Mouse (Mus musculus) liver, embryonic 15.5 days (tissue): Measurements from ENCODE around the gene Ncstn. TPM values are rescaled to one million over a fixed set of nuclear protein-coding genes. Genes with fewer than 3 reads are reported as not detected.
A peak's percentile ranks its signal among the peaks of the same experiment; 100 is the strongest.

Experiments
- ATAC-seq: fragments of 200-750 bp; cut with Nextera tagmentation; 2 replicates; pipeline ENCODE4 v1.8.0; 2017; ENCODE audit warnings: moderate number of reproducible peaks, mild to moderate bottlenecking, moderate library complexity; ENCODE audit not compliant: insufficient read depth
- H3K27ac ChIP-seq: fragments of 300-500 bp; sonication (generic); replicated peaks from 2 replicates; pipeline ENCODE4 v1.5.1; 2015; ENCODE audit warnings: mild to moderate bottlenecking, inconsistent platforms
- H3K27me3 ChIP-seq: fragments of 300-500 bp; sonication (generic); 2 replicates; pipeline ENCODE4 v1.6.1; 2015; ENCODE audit warnings: mild to moderate bottlenecking, inconsistent platforms
- H3K36me3 ChIP-seq: fragments of 300-500 bp; sonication (generic); replicated peaks from 2 replicates; pipeline ENCODE4 v1.6.1; 2015; ENCODE audit warnings: moderate library complexity, mild to moderate bottlenecking, inconsistent platforms
- H3K4me1 ChIP-seq: fragments of 300-500 bp; sonication (generic); replicated peaks from 2 replicates; pipeline ENCODE4 v1.6.1; 2015; ENCODE audit warnings: inconsistent platforms
- H3K4me2 ChIP-seq: fragments of 300-500 bp; sonication (generic); 2 replicates; pipeline ENCODE4 v1.6.1; 2015; ENCODE audit warnings: moderate library complexity, mild to moderate bottlenecking, inconsistent platforms
- H3K4me3 ChIP-seq: fragments of 300-500 bp; sonication (generic); replicated peaks from 2 replicates; pipeline ENCODE4 v1.5.1; 2015; ENCODE audit warnings: mild to moderate bottlenecking, inconsistent platforms
- H3K9ac ChIP-seq: fragments of 300-500 bp; sonication (generic); 2 replicates; pipeline ENCODE4 v1.6.1; 2015; ENCODE audit warnings: moderate library complexity, mild to moderate bottlenecking, inconsistent platforms
- H3K9me3 ChIP-seq: fragments of 300-500 bp; sonication (generic); replicated peaks from 2 replicates; pipeline ENCODE4 v1.6.1; 2016; ENCODE audit warnings: inconsistent platforms
- WGBS: fragments of 180-500 bp; shearing (Covaris S2); methylation state at CpG from one replicate; pipeline ENCODE4 v1.1.7; 2015; ENCODE audit warnings: mixed read lengths; ENCODE audit not compliant: insufficient replicate concordance; 5-methylcytosine and 5-hydroxymethylcytosine counted together
- polyA plus RNA-seq: library from polyadenylated mRNA; unstranded; fragments of >200 nt; fragmentation: Nextera tagmentation; extraction: Ambion mirVana; gene quantifications from 2 replicates; pipeline ENCODE4 v1.2.1, GENCODE M21; 2015

Ncstn gene
- 37.6 and 43.5 TPM in 2 replicates for polyA plus RNA-seq

DNA sequence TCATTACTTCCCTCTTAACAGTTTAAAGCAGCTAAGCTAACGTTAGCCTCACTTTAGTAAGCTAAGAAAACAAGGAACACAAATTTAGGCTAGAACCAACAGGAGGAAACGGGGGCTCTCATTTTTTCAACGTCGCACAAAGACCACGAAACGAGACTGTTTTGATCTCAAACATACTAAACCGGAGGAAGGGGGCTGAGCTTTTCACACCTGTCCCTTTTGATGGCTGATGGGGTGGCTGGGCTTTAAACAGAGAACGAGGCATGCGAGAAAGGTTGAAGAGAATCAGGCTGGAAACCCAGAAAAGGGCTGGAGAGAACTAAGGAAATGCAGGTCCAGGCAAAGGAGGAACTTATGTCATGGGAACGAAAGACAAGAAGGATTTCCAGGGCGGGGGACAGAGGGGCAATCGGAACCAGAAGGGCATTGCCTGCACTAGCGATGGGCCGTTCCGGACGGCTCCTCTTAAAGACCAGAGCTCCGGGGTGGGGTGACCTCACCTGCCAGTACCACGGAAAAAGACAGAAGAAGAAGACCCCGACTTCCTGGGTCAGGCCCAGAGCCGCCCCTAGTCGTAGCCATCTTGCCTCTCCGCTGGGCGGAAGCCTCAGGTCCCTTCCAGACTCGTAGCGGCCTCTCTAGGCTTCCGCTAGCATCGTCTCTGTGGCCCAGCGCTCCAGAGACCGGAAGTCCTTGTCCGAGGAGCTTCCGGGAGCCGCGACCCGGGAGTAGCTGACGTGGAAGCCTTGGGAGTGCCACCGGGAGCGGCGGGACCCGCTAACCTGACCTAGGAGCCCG lies at the start of gene Ncstn, which contains the start of gene Copa:
Ncstn (minus strand) TSS at position 695 of the 798 bp plus-strand sequence.
Copa (plus strand) TSS at position 429 of the 798 bp plus-strand sequence.
- H3K4me3 ChIP-seq: peak within 1 kb of the TSS; percentile 79
- H3K36me3 ChIP-seq: peaks cover 27% of the 10 kb centered on the region
- under 1% methylated on average over 40 of the region's 40 CpGs for WGBS
- peak within 1 kb of the TSS; percentile 73 for H3K4me2 ChIP-seq
- no peaks in the 10 kb centered on the region for H3K9me3 ChIP-seq
- H3K9ac ChIP-seq: peak within 1 kb of the TSS; percentile 84
- peak; percentile 98 for ATAC-seq
- H3K4me1 ChIP-seq: peaks cover 33% of the 10 kb centered on the region
- peak within 1 kb of the TSS; percentile 81 for H3K27ac ChIP-seq
- H3K27me3 ChIP-seq: no peaks in the 10 kb centered on the region

DNA sequence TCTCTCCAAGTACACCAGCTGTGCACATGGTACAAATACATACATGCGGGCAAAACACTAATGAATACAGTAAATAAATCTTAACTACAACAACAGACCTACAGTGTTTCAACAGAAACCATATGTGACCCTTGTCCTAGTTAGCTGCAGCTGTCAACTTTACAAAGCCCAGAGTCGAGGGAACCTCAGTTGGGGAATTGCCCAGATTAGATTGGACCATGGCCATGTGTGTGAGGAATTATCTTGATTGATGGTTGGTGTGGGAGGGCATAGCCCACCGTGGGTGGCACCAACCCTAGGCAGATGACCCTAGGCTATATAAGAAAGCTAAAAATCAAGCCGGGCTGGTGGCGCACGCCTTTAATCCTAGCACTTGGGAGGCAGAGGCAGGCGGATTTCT lies 49.7 kb upstream of the Ncstn start:
- Histone ChIP-seq H3K4me3 (no peak overlapping the region), H3K36me3 (peaks cover 66% of the 10 kb centered on the region), H3K4me2 (no peak overlapping the region), H3K27me3 (no peaks in the 10 kb centered on the region), H3K4me1 (peaks cover 7% of the 10 kb centered on the region), H3K9me3 (no peaks in the 10 kb centered on the region), H3K9ac (no peak overlapping the region), H3K27ac (no peak overlapping the region)
- 80% methylated on average over 7 of the region's 7 CpGs for WGBS
- no peak for ATAC-seq

DNA sequence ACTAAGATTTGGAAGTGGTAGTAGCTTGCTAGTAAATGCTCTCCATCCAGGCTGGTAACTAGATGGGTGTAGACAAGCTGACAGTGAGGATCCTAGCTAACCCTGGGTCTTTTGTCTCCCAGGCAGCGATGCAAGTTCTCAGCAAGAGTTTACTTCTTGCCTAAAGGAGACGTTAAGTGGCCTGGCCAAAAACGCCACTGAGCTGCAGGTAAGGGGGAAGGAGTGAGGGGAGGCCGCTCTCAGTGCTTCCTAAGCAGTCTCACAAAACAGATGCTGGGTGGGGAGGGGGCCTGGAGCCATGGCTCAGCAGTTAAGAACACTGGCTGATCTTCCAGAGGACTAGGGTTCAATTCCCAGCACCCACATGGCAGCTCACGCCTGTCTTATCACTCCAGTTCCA lies 47.2 kb upstream of the Ncstn start:
- peaks cover 17% of the 10 kb centered on the region for H3K4me1 ChIP-seq
- H3K27me3 ChIP-seq: no peaks in the 10 kb centered on the region
- H3K9ac ChIP-seq: no peak overlapping the region
- no peaks in the 10 kb centered on the region for H3K9me3 ChIP-seq
- no peak overlapping the region for H3K4me2 ChIP-seq
- peaks cover 61% of the 10 kb centered on the region for H3K36me3 ChIP-seq
- no peak overlapping the region for H3K27ac ChIP-seq
- H3K4me3 ChIP-seq: no peak overlapping the region
- 87% methylated on average over 5 of the region's 5 CpGs for WGBS
- ATAC-seq: no peak

DNA sequence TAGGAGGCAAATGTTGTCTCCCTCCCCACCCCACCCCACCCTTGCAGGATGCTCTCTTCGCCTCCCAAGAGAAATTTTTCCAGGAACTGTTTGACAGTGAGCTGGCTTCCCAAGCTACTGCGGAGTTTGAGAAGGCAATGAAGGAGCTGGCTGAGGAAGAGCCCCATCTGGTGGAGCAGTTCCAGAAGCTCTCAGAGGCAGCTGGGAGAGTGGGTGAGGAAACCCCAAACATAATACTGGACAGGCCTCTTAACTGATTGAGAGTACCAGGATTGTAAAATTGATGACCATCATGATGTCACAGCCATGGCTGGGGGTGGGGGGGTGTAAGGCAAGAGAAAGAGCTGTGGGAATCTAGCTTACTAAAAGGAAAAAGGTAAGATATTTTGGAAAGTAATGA lies 46.5 kb upstream of the Ncstn start:
- Histone ChIP-seq H3K36me3 (peaks cover 54% of the 10 kb centered on the region), H3K27ac (no peak overlapping the region), H3K4me1 (peaks cover 17% of the 10 kb centered on the region), H3K4me2 (no peak overlapping the region), H3K9ac (no peak overlapping the region), H3K9me3 (no peaks in the 10 kb centered on the region), H3K27me3 (no peaks in the 10 kb centered on the region), H3K4me3 (no peak overlapping the region)
- ATAC-seq: no peak
- WGBS: 86% methylated on average over 2 of the region's 2 CpGs

DNA sequence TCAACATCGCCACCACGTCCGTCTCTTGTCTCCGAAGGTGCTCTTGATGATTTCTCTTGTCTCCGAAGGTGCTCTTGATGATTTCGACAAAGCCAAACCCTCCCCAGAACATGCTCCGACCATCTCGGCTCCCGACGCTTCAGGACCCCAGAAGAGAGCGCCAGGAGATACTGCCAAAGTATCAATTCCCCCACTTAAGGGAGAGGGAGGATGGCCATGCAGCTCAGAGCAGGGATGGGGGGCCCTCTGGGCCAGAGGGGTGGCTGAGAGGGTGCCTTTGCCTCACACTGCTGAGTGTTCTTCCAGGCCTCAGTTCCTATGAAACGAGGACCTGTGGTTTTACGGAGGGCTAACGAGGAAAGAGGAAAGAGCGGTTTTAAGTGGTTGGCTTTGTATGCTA lies 46.0 kb upstream of the Ncstn start:
- Histone ChIP-seq H3K4me2 (no peak overlapping the region), H3K4me3 (no peak overlapping the region), H3K27ac (no peak overlapping the region), H3K27me3 (no peaks in the 10 kb centered on the region), H3K9me3 (no peaks in the 10 kb centered on the region), H3K9ac (no peak overlapping the region), H3K36me3 (peaks cover 51% of the 10 kb centered on the region), H3K4me1 (peaks cover 17% of the 10 kb centered on the region)
- no peak for ATAC-seq
- WGBS: 88% methylated on average over 15 of the region's 15 CpGs

DNA sequence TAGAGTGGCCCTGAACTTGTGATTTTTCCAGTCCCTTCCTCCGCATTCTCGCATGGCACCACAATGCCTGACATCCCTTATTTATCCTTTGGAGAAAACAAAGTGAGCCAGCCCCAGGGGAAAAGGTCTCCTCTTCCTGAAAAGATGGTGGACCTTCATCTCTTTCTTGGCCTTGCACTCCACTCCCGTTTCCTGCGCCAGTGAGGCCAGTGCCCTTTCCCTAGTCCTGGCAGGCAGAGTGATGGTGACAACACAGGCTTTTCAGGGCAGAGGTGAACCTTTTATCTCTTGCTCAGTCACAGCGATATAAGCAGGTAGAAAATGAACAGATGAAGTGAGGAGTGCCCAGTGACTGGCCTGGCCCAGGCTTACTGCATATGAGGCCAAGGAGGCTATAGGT lies 44.9 kb upstream of the Ncstn start:
- WGBS: 45% methylated on average over 5 of the region's 5 CpGs
- peak overlapping the region; percentile 64; the same call in 1 of the 2 replicates for H3K27ac ChIP-seq
- ATAC-seq: no peak

DNA sequence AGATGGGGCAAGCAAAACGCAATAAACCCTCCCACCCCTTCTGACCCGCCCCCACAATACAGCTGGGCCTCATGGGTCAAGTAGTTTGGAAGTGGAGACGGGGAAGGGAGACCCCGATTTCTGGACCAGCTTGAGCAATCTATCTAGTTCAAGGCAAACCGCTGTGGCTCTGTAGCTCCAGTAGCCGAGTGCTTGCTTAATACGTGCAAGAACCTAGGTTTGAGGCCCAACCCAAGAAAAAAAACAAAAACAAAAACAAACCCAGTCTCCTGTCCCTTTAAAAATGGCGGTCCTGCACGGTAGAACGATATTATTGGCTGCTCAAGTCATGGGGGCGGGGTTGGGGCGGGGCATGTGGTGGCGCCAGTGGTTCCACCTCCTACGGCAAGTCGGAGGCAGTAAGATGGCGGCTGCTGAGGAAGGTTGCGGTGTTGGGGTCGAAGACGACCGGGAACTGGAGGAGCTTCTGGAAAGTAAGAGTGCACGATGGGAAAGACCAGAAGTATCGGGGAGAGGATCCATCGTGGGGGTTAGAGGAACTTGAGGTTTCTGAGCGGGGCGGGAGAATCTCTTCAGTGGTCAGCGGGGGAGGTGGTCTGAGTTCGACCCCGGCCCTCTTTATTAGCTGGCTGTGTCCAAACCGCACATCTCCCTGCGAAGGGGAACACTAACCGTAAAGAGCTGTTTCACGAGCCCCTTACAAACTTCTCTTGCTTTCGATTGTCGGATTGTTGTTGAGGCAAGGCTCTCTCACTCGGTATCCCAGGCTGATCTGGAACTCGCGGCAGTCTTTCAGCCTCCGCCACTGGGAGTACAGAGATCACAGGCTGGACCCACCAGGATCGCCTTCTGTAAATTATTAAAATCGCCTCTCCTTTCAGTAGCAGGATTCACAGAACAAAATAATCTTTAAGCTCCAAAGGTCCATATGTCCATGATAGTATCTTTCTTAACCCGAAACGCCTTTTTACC lies 44.1 kb upstream of the Ncstn start, which contains the start of gene Pex19:
Pex19 (plus strand) TSS at position 380 of the 972 bp plus-strand sequence.
- Histone ChIP-seq H3K4me3 (peak within 1 kb of the TSS; percentile 79), H3K4me2 (peak within 1 kb of the TSS; percentile 79), H3K4me1 (peaks cover 17% of the 10 kb centered on the region), H3K9me3 (no peaks in the 10 kb centered on the region), H3K9ac (peak within 1 kb of the TSS; percentile 77), H3K27ac (peak within 1 kb of the TSS; percentile 64; the same call in 1 of the 2 replicates), H3K36me3 (peaks cover 48% of the 10 kb centered on the region), H3K27me3 (no peaks in the 10 kb centered on the region)
- WGBS: under 1% methylated on average over 42 of the region's 42 CpGs
- peak; percentile 96 for ATAC-seq

More for the DNA sequence above, 44.9 kb upstream of the Ncstn start:
- Histone ChIP-seq H3K9me3 (no peaks in the 10 kb centered on the region), H3K4me2 (peak overlapping the region; percentile 79), H3K4me3 (peak overlapping the region; percentile 79), H3K27me3 (no peaks in the 10 kb centered on the region), H3K9ac (peak overlapping the region; percentile 77), H3K4me1 (peaks cover 17% of the 10 kb centered on the region), H3K36me3 (peaks cover 49% of the 10 kb centered on the region)

DNA sequence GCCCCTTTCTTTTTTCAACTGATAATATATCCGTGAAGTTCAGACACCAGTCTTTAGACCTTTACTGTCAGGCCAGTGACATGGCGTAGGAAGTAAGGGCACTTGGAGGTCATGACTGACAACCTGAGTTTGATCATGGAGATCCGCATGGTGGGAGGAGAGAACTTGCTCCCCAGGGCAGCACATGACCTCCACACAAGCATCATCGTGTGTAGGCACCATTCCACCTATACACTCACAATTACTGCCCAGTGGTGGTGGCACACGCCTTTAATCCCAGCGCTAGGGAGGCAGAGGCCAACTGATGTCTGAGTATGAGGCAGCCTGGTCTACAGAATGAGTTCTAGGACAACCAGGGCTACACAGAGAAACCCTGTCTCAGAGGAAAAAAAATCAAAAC lies 42.0 kb upstream of the Ncstn start:
- no peak overlapping the region for H3K27ac ChIP-seq
- no peak overlapping the region for H3K4me3 ChIP-seq
- H3K9ac ChIP-seq: no peak overlapping the region
- H3K27me3 ChIP-seq: no peaks in the 10 kb centered on the region
- no peak for ATAC-seq
- 63% methylated on average over 6 of the region's 6 CpGs for WGBS
- no peaks in the 10 kb centered on the region for H3K9me3 ChIP-seq
- no peak overlapping the region for H3K4me2 ChIP-seq
- H3K4me1 ChIP-seq: peaks cover 17% of the 10 kb centered on the region
- H3K36me3 ChIP-seq: peaks cover 49% of the 10 kb centered on the region

DNA sequence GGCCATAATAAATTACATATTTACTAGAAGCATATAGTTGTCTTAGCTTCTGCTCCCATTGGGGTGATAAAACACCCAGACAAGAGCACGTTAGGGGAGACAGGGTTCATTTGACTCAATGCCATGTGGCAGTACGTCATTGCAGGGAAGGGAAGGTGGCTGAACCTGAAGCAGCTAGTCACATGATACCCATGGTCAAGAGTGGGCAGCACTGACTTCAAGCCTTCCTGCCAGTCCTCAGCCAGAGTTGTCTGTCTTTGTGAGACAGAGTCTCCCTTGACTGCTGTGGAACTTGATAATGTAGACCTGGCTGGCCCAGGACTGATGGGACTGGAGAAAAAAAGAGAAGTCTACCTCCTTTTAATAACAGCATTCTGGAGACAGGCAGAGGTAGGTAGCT lies 40.1 kb upstream of the Ncstn start:
- Histone ChIP-seq H3K4me1 (peaks cover 14% of the 10 kb centered on the region), H3K9ac (no peak overlapping the region), H3K27ac (no peak overlapping the region), H3K4me3 (no peak overlapping the region), H3K27me3 (no peaks in the 10 kb centered on the region), H3K4me2 (no peak overlapping the region), H3K36me3 (peaks cover 57% of the 10 kb centered on the region), H3K9me3 (no peaks in the 10 kb centered on the region)
- ATAC-seq: no peak
- WGBS: 66% methylated on average over 2 of the region's 2 CpGs

DNA sequence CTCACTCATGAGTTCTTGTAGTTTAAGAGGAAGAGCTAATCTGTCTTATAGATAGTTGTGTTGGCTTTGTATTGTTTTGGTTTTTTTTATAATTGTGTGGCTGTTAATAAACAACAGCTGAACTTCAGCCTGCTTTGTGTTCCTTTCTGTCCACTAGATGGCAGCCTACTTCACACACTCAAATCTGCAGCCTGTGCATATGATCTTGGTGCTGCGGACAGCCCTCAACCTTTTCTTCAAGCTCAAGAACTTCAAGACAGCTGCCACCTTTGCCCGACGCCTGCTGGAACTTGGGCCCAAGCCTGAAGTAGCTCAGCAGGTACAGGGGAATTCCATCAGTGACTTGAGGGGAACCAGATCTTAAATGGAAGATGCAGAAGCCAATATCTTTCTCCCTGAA lies 37.1 kb upstream of the Ncstn start:
- H3K27me3 ChIP-seq: no peaks in the 10 kb centered on the region
- H3K4me2 ChIP-seq: no peak overlapping the region
- no peak overlapping the region for H3K9ac ChIP-seq
- H3K27ac ChIP-seq: no peak overlapping the region
- 55% methylated on average over 3 of the region's 3 CpGs for WGBS
- no peak overlapping the region for H3K4me3 ChIP-seq
- ATAC-seq: no peak
- H3K9me3 ChIP-seq: no peaks in the 10 kb centered on the region
- no peaks in the 10 kb centered on the region for H3K4me1 ChIP-seq
- peaks cover 87% of the 10 kb centered on the region for H3K36me3 ChIP-seq

DNA sequence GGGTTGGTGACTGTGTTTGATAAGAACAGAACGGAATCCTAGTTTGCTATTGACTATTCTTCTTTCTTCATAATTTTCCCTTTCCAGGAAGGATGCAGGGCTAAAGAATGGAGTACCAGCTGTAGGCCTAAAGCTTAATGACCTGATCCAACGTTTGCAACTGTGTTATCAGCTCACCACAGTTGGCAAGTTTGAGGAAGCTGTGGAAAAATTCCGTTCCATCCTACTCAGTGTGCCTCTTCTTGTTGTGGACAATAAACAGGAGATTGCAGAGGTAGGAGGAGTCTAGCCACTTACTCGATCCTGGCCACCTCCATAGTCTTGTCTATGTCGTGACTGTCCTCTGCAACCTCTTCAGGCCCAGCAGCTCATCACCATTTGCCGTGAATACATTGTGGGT lies 36.5 kb upstream of the Ncstn start:
- H3K36me3 ChIP-seq: peaks cover 93% of the 10 kb centered on the region
- WGBS: 56% methylated on average over 6 of the region's 6 CpGs
- no peak for ATAC-seq

More for the DNA sequence above, 36.5 kb upstream of the Ncstn start:
- Histone ChIP-seq H3K27me3 (no peaks in the 10 kb centered on the region), H3K9ac (no peak overlapping the region), H3K4me1 (no peaks in the 10 kb centered on the region), H3K27ac (no peak overlapping the region), H3K9me3 (no peaks in the 10 kb centered on the region), H3K4me3 (no peak overlapping the region), H3K4me2 (no peak overlapping the region)
